8 mouse cellular contexts compared by ENCODE assay signal in the genomic region with DNA sequence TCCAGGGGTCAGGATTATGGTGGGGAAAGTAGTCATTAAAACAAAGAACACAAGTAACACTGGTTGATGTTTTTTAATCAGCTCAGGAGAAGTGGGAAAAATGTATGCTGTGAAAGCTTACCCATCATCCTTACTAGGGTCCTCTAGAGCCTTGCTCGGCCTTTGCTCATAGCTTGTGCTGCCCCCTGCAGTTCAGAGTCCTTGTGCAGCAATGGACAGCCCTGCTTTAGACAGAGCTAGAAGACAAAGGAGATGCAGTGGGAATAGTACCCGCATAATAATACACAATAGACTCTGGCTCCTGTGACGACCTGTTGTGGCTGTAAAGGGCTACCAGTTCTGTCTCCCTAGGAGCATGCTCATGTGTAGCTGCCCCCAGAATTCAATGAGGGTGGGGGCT.
DNase-seq lines count a peak whose midpoint lies in the region; ATAC-seq and TF ChIP-seq lines count a peak whose summit lies in the region.

No protein-coding gene starts in this region.

- peak; percentile 49 for TF ChIP-seq CTCF in heart, adult 2 months (IDR thresholded peaks at IDR 0.05)
- TF ChIP-seq CTCF in CH12.LX (conservative IDR thresholded peaks at IDR 0.05 in 1 of 2, IDR thresholded peaks at IDR 0.05 in 1 of 2; ENCODE audit: low read depth in 2 of 2, low read length in 2 of 2), result peak; percentile 34 to 76
- peak; percentile 55; the same call in 1 of the 2 replicates for TF ChIP-seq CTCF in brain, embryonic 14.5 days (IDR thresholded peaks at IDR 0.05; ENCODE audit: borderline replicate concordance, extremely low read depth, insufficient read depth, insufficient read length)
- peak; percentile 57; the same call in 1 of the 2 replicates for TF ChIP-seq CTCF in lung, embryonic 14.5 days (IDR thresholded peaks at IDR 0.05; ENCODE audit: low read depth)

- no peak overlapping the region for H3K27ac ChIP-seq in heart, adult 2 months
- H3K27ac ChIP-seq in heart, embryonic 11.5 days (ENCODE audit: low read depth, low read length), result no peak overlapping the region
- H3K27ac ChIP-seq in CH12.LX (ENCODE audit: insufficient read depth, low read depth), result no peak overlapping the region
- no peak overlapping the region for H3K27ac ChIP-seq in hindbrain, embryonic 14.5 days
- H3K27ac ChIP-seq in lung, embryonic 14.5 days (ENCODE audit: low read depth), result no peak overlapping the region

- ATAC-seq in heart, embryonic 11.5 days (replicated peaks; ENCODE audit: insufficient number of reproducible peaks, low FRiP score, low TSS enrichment), result no peak
- peak; percentile 48; the same call in 1 of the 2 replicates for ATAC-seq in hindbrain, embryonic 14.5 days (ENCODE audit: low FRiP score)
- no peak for ATAC-seq in lung, embryonic 14.5 days (ENCODE audit: insufficient read depth)

- intact Hi-C loops in heart, adult 2 months (cut with DNase I), result no loop called here

- H3K9me3 ChIP-seq in heart, embryonic 11.5 days (replicated peaks; ENCODE audit: control insufficient read depth, low read length), result no peaks in the 10 kb centered on the region
- no peaks in the 10 kb centered on the region for H3K9me3 ChIP-seq in CH12.LX (replicated peaks; ENCODE audit: low read length)
- no peaks in the 10 kb centered on the region for H3K9me3 ChIP-seq in hindbrain, embryonic 14.5 days (ENCODE audit: control insufficient read depth, low read length)
- H3K9me3 ChIP-seq in lung, embryonic 14.5 days (ENCODE audit: low read depth, low read length), result no peaks in the 10 kb centered on the region

- TF ChIP-seq RAD21 in CH12.LX (IDR thresholded peaks at IDR 0.05; ENCODE audit: low read depth, low read length), result peak; percentile 70

- no peaks in the 10 kb centered on the region for H3K4me1 ChIP-seq in heart, adult 2 months (ENCODE audit: control insufficient read depth, insufficient read depth, low read length)
- no peaks in the 10 kb centered on the region for H3K4me1 ChIP-seq in heart, embryonic 11.5 days (ENCODE audit: control insufficient read depth, insufficient read depth, low read length)
- H3K4me1 ChIP-seq in CH12.LX (ENCODE audit: control insufficient read depth in 1 of 2, insufficient read depth in 2 of 2), result no peaks in the 10 kb centered on the region
- H3K4me1 ChIP-seq in hindbrain, embryonic 14.5 days (replicated peaks; ENCODE audit: control insufficient read depth, insufficient read depth, low read length), result no peaks in the 10 kb centered on the region
- H3K4me1 ChIP-seq in lung, embryonic 14.5 days (ENCODE audit: insufficient read depth), result no peaks in the 10 kb centered on the region

- DNase-seq in heart, adult 2 months, result no peak
- peak; percentile 46 for DNase-seq in CH12.LX (ENCODE audit: extremely low read depth)
- peak; percentile 62 for DNase-seq in brain, embryonic 14.5 days (ENCODE audit: low read depth)
- DNase-seq in hindbrain, embryonic 14.5 days (ENCODE audit: low spot score), result no peak
- DNase-seq in lung, embryonic 14.5 days, result peak; percentile 71
- peak; percentile 74 for DNase-seq in testis, postnatal 10 days (ENCODE audit: low spot score)
- no peak for DNase-seq in gastrocnemius, adult 18-20 months (ENCODE audit: low spot score)

- in situ Hi-C loops in CH12.LX (cut with MboI; ENCODE audit: low pct_ligation_motif_present, low pct_unique_long_range_greater_than_20kb, low sequenced_read_pairs), result no loop called here

- no peak overlapping the region for H3K4me2 ChIP-seq in heart, embryonic 11.5 days
- H3K4me2 ChIP-seq in CH12.LX (ENCODE audit: insufficient read depth, low read depth, poor library complexity, severe bottlenecking), result 0 out of 2 replicates have a peak overlapping the region, but pooled peaks have one; percentile 0
- H3K4me2 ChIP-seq in hindbrain, embryonic 14.5 days (replicated peaks), result no peak overlapping the region
- H3K4me2 ChIP-seq in lung, embryonic 14.5 days, result no peak overlapping the region

- H3K36me3 ChIP-seq in heart, adult 2 months (ENCODE audit: control insufficient read depth, insufficient read depth, low read length), result no peaks in the 10 kb centered on the region
- H3K36me3 ChIP-seq in heart, embryonic 11.5 days (ENCODE audit: control insufficient read depth, insufficient read depth, low read length), result no peaks in the 10 kb centered on the region
- no peaks in the 10 kb centered on the region for H3K36me3 ChIP-seq in CH12.LX (replicated peaks in 1 of 2; ENCODE audit: control insufficient read depth in 1 of 2, insufficient read depth in 1 of 2, low read length in 1 of 2)
- H3K36me3 ChIP-seq in hindbrain, embryonic 14.5 days (replicated peaks; ENCODE audit: control insufficient read depth, insufficient read depth), result no peaks in the 10 kb centered on the region
- H3K36me3 ChIP-seq in lung, embryonic 14.5 days (ENCODE audit: insufficient read depth), result no peaks in the 10 kb centered on the region

- H3K4me3 ChIP-seq in heart, adult 2 months, result no peak overlapping the region
- H3K4me3 ChIP-seq in heart, embryonic 11.5 days (ENCODE audit: low read depth, low read length), result no peak overlapping the region
- no peak overlapping the region for H3K4me3 ChIP-seq in CH12.LX (replicated peaks in 1 of 3; ENCODE audit: low read depth in 2 of 3, low read length in 2 of 3, poor library complexity in 1 of 3)
- H3K4me3 ChIP-seq in hindbrain, embryonic 14.5 days (replicated peaks; ENCODE audit: low read length), result no peak overlapping the region
- H3K4me3 ChIP-seq in lung, embryonic 14.5 days (ENCODE audit: low read depth, low read length), result no peak overlapping the region

- H3K27me3 ChIP-seq in heart, adult 2 months (ENCODE audit: control insufficient read depth, insufficient read depth, low read length), result no peaks in the 10 kb centered on the region
- H3K27me3 ChIP-seq in heart, embryonic 11.5 days (ENCODE audit: control insufficient read depth, insufficient read depth, low read length), result no peaks in the 10 kb centered on the region
- H3K27me3 ChIP-seq in CH12.LX (replicated peaks), result peaks cover 5% of the 10 kb centered on the region
- H3K27me3 ChIP-seq in hindbrain, embryonic 14.5 days (ENCODE audit: control insufficient read depth, insufficient read depth, low read length), result no peaks in the 10 kb centered on the region
- no peaks in the 10 kb centered on the region for H3K27me3 ChIP-seq in lung, embryonic 14.5 days (ENCODE audit: insufficient read depth, low read length)

- no peak overlapping the region for H3K9ac ChIP-seq in heart, adult 2 months (ENCODE audit: low read depth, low read length)
- no peak overlapping the region for H3K9ac ChIP-seq in heart, embryonic 11.5 days (ENCODE audit: low read depth, low read length)
- H3K9ac ChIP-seq in CH12.LX (ENCODE audit: insufficient read depth, low read depth), result no peak overlapping the region
- H3K9ac ChIP-seq in hindbrain, embryonic 14.5 days, result no peak overlapping the region
- H3K9ac ChIP-seq in lung, embryonic 14.5 days, result no peak overlapping the region

- dilution Hi-C loops in CH12.LX (cut with MboI; ENCODE audit: extremely low pct_ligation_motif_present, extremely low pct_unique_long_range_greater_than_20kb, low sequenced_read_pairs), result no loop called here

- no peaks in the 10 kb centered on the region for H3K79me2 ChIP-seq in heart, adult 2 months (replicated peaks; ENCODE audit: control insufficient read depth, insufficient read depth, low read length)
- H3K79me2 ChIP-seq in CH12.LX (replicated peaks; ENCODE audit: control insufficient read depth, extremely low read depth, insufficient read depth, poor library complexity, severe bottlenecking), result no peaks in the 10 kb centered on the region

- WGBS in heart, adult 2 months, result 32% methylated on average over 3 of the region's 3 CpGs
- 29% methylated on average over 3 of the region's 3 CpGs for WGBS in heart, embryonic 11.5 days (ENCODE audit: insufficient replicate concordance)
- 21% methylated on average over 3 of the region's 3 CpGs for WGBS in hindbrain, embryonic 14.5 days
- WGBS in lung, embryonic 14.5 days, result 41% methylated on average over 3 of the region's 3 CpGs

- no peak for TF ChIP-seq POLR2A in heart, adult 2 months (IDR thresholded peaks at IDR 0.05; ENCODE audit: insufficient read depth, low read depth, low read length)
- no peak for TF ChIP-seq POLR2A in CH12.LX (IDR thresholded peaks at IDR 0.05; ENCODE audit: low read depth, low read length)
- no peak for TF ChIP-seq POLR2A in brain, embryonic 14.5 days (IDR thresholded peaks at IDR 0.05; ENCODE audit: borderline replicate concordance, extremely low read depth, insufficient read depth, insufficient read length, poor library complexity, severe bottlenecking)

- TF ChIP-seq EP300 in heart, adult 2 months (IDR thresholded peaks at IDR 0.05; ENCODE audit: insufficient read depth, low read depth, low read length), result no peak
- no peak for TF ChIP-seq EP300 in CH12.LX (IDR thresholded peaks at IDR 0.05; ENCODE audit: low read length)

TF ChIP-seq in CH12.LX, 34 proteins besides CTCF, POLR2A, EP300 and RAD21:
- TF ChIP-seq SMC3 (IDR thresholded peaks at IDR 0.05; ENCODE audit: low read depth, low read length), result peak; percentile 71
- TF ChIP-seq JUND (conservative IDR thresholded peaks at IDR 0.05; ENCODE audit: low read depth, low read length), result no peak
- TF ChIP-seq MAZ (IDR thresholded peaks at IDR 0.05; ENCODE audit: low read depth, low read length), result no peak

Comparison
In these comparisons a context has a peak if more than half of its experiments do, and no peak if none do; other contexts are left out.
1. DNase-seq: peak in CH12.LX (single experiment), brain, embryonic 14.5 days (single experiment), lung, embryonic 14.5 days (single experiment) and testis, postnatal 10 days (single experiment); none in heart, adult 2 months (0 of 2), hindbrain, embryonic 14.5 days (single experiment) and gastrocnemius, adult 18-20 months (single experiment).
2. Peak in every context shown above with its lines, with median percentiles within 50 percentile points of each other: CTCF ChIP-seq.